Mouse (Mus musculus) ES-Bruce4 (cell line): ENCODE measurements around the gene Galp.

Source experiments
- CTCF ChIP-seq: IDR thresholded peaks from one replicate; pipeline ENCODE4 v1.8.1; 2011; ENCODE audit warnings: low read depth, low read length
- EP300 ChIP-seq: IDR thresholded peaks from 2 replicates; pipeline ENCODE4 v1.6.1; 2011; ENCODE audit warnings: low read depth, low read length; ENCODE audit not compliant: insufficient read depth
- POLR2A ChIP-seq: IDR thresholded peaks from one replicate; pipeline ENCODE4 v1.8.1; 2011; ENCODE audit warnings: low read length; ENCODE audit not compliant: insufficient read depth

DNA sequence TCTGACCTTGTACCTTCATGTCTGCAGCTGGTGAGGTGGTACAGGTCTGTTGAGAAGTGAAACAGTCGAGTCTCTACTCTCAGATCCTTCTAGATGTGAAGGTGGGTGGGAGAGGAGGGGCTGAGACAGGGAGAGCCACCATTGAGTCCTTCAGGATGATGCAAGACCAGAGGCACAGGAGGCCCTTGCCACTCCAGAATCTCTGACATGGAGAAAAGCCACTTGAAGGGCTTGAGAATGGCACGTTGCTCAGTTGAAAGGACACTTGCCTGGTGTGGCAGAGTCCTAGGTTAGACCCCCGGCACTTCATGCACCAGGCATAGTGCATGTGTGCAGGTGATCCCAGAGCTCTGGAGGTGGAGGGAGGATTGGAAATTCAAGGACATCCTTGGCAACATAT lies 35.3 kb upstream of the Galp start:
- TF ChIP-seq EP300 (no peak), POLR2A (no peak), CTCF (no peak)
